Mouse (Mus musculus) ovary, postnatal 14 days (tissue): Measurements from ENCODE around the gene Clnk.
"Not testable (repeated sequence)": the region's sequence is repeated elsewhere in the genome, so short reads cannot be mapped to it uniquely, and the experiment has no call there.

Experiments used
- DNase-seq: peaks from one replicate; pipeline ENCODE4 v3.0.0; 2022; ENCODE audit warnings: low spot score

The Clnk gene

GRCm38 (mm10) chr5:38876622-38877021 lies at the start of gene Clnk:
Gene Clnk (minus strand): TSS chr5:38876812.
- DNase-seq: no peak

GRCm38 (mm10) chr5:38905271-38905670 lies 28.7 kb upstream of the Clnk start:
- DNase-seq: no peak

- no peak for DNase-seq
Observed at GRCm38 (mm10) chr5:38904528-38905044, 28.0 kb upstream of the Clnk start.

DNA sequence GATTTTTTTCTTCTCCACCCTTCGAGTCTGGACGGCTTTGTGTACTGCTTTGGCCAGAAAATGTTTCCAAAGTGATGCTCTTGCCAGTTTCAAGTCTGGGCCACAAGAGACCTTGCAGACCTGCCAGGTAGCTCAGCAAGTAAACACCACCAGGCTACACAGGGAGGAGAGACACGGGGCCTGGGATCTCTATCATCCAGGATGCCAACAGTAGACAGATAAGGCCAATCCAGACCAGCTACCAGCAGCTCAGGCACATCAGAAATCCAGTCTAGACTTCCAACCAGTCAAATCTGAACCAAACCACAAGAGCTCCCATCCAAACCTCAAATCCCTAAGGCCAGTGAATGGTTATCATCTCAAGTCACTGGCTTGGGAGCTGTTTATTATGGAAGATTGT lies 26.3 kb upstream of the Clnk start:
- no peak for DNase-seq

DNA sequence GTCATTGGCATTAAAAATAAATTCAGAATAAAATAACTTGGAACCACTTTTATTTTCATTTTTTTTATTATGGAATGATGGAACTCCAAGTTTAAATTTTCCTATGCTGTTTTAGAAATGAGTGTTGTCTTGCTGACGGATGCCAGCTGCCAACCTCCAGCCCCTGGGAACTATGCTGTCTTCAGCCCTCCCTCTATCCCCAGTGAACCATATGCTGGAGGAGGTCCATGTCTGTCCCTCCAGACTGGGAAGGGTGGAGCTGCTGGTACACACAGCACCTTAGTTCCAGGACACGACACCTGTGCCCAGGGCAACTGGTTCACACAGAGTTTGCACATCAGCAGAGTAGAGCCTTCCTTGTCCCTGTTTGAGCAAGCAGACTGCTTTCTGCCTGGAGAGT lies 22.4 kb upstream of the Clnk start:
- DNase-seq: no peak

- DNase-seq: no peak
Observed at GRCm38 (mm10) chr5:38888646-38889045, 12.0 kb upstream of the Clnk start.

DNA sequence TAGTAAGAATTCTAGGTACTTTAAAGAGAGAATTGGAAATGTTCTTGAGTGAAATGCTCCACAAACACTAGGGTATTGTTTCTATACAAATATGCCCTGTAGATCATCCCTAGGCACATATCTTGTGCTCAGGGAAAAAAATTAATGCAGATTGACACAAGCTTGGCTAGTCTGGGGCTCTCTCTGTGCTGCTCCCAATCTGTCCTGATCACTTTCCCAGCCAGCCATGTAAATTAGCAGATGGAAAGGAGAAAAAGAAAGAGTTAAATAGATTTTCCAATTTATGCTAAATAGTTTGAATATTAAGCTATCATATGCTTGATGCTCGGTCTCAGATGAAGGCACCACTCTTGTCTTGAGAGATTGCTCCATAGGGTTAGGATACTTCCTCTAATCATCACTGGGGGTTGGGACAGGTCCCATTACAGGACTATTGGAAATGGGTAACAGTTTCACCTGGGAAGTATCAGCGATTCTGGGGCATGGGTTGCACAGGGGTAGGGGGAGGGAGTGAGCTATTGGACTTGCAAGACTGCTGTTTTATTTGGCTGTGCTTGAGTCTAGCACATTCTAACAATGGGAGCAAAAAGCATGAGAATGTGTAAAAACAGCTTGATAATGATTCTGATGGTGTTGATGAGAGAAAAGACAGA lies 10.1 kb upstream of the Clnk start:
- DNase-seq: no peak

- not testable (repeated sequence) for DNase-seq
Observed at GRCm38 (mm10) chr5:38882635-38883034, 6.0 kb upstream of the Clnk start.

- DNase-seq: no peak
Observed at GRCm38 (mm10) chr5:38881728-38882620, 5.4 kb upstream of the Clnk start.

DNA sequence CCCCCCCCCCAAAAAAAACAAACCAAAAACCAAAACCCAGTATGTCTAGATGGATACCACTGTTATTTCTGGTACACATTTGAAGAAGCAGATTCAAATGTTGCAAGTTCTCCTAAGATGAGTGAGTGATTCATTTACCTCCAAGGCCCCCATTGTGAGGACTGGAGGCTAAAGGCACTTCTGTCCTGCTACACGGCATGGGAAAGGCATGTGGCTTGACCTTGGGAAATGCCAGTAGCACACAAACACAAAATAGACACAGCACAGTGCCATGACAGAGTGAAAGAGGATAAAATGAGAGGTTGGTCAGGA lies 4.8 kb upstream of the Clnk start:
- DNase-seq: no peak

GRCm38 (mm10) chr5:38879989-38880706 lies 3.5 kb upstream of the Clnk start:
- no peak for DNase-seq

- no peak for DNase-seq
Observed at GRCm38 (mm10) chr5:38875403-38875802, 1.2 kb downstream of the Clnk start.

GRCm38 (mm10) chr5:38874931-38875330 lies 1.7 kb downstream of the Clnk start:
- DNase-seq: no peak

DNA sequence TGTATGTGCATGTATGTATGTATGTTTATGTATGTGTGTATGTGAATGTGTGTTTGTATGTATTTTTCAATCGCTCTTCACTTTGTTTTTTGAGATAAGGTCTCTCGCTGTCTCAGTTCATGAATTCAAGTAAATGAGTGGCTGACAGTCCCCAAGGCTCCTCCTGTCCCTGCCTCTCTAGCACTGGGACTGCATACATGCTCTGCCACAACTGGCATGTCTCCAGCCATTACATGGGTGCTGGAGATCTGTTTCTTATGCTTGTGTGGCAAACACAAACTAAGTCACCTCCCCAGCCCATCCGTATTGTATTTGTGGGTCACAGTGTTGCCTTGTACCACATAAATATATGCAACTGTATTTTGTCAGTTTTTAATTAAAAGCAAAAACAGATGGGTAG lies 3.7 kb downstream of the Clnk start:
- no peak for DNase-seq

DNA sequence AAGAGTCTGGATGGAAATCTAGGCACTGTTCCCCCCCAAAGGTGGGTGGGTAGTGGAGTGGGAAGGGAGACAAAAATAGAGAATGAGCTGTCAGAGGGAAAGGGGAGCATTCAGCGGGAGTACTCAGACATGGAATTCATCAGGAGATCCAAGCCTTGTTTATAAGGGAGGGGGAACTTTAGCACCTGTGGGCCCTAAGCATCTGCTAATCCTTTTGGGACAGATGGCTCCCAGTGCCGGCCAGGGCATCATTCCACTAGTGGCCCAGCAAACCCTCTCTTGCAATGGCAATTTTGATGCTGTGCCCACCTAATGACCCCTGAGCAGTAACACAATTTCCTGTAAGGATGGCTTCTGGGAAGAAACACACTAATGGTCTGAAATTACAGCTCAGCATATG lies 5.0 kb downstream of the Clnk start:
- no peak for DNase-seq

DNA sequence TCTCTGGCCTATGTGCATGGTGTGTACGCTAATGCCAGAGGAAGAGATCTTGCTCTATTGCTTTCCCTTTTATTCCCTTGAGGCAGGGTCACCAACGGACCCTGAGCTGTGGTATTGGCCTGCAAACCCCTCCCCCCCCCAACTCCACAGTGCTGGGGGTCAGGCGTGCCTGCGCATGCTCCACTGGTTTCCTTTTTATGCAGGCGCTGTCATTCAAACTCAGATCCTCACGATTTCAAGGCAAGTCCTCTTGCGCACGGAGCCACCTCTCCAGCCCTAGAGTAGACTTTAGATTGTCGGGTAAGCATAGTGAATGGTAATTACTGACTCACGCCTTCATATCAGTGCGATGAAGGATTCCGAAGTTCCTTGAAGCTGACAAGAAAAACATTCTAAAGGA lies 6.1 kb downstream of the Clnk start:
- no peak for DNase-seq

DNA sequence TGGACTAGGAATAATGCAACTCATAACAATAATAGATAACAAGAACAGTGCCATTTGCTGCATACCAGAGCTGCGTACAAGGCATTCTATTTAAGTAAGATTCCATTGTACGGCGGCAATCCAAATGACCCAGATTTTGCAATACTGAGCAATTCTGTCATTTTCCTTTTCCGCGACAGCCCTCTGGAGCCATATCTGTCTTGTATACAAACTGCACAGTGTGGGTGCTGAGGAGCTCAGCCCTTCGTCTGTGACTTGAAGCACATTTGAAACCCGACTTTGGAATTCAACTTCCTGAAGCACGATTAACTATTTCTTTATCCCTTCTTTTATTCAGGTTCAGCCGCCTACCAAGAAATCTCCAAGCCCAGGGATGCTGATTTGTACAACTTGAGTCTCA lies 6.6 kb downstream of the Clnk start:
- no peak for DNase-seq

DNA sequence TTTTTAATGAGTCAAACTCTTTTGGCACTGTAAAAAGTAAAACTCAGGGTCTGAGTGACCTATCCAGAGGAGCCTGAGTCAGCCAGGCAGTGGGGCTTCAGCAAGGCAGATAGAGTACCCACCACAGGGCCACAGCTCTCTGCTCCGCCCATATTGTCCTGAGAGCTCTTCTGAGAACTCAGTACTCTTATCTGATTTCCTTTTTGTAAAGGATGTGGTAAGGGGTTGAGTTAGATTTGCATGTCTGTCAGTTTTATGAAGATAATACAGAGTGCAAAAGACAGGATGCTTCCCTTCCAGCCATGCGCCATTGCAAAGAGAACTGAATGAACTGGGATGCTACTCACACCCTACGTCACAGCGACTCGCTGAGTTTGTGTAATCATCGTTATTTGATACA lies 12.0 kb downstream of the Clnk start:
- DNase-seq: no peak

GRCm38 (mm10) chr5:38863029-38863428 lies 13.6 kb downstream of the Clnk start:
- DNase-seq: no peak

DNA sequence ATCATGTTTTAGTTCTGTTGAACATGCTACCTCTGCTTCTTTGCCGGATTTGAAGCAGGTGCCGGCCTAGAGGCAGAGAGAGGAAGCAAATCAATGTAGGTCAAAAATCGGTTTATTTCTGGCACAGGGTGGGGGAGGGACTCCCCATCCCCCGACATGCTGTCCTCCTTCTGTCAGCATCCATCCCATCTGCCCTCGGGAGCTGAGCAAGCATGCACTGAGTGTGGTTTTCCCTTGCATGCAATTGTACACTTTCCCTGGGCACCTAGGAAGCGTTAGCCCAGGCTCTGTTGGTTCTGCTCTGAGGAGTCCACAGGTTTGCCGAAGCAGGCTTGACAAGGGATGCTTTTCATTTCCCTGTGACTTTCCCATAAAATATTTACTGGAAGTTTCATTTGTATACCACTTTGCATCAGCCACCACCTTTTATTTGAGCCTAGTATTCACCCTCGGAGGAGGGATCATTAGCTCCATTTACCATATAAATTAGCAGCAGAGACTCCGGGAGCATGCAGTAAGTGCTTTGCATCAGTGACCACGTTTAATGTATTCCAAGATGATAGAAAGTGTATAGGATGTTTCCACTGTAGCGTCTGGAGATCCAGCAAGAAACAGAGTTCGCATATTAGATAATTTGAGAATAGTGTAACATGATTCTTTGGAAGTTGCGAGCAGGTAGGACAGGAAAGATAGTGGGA lies 14.2 kb downstream of the Clnk start:
- no peak for DNase-seq

GRCm38 (mm10) chr5:38858015-38858721 lies 18.4 kb downstream of the Clnk start:
- no peak for DNase-seq

DNA sequence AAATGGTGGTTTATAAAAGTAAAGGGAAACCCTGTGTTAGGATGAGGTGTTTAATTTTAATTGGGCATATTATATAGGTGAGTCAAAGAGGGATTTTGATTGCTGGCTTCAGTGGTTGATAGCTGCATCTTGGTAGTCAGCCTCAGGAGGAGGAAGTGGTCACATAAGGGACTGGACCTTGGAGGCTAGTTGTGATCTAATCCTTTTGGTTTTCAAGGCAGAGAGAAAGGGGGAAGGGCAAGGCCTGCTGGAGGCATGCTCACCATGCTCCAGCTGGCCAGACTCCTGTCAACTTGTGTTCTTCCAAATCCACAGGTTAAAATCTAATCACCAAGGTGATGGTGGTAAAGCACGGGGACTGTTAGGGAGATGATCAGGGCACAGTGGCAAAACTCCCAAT lies 19.0 kb downstream of the Clnk start:
- DNase-seq: no peak
